Mouse (Mus musculus) MEL-GATA-1-ER (cell line): ENCODE results near the gene Aph1c.
"Not testable (repeated sequence)": the region's sequence is repeated elsewhere in the genome, so short reads cannot be mapped to it uniquely, and the experiment has no call there.

Experiments used
- DNase-seq: peaks from one replicate; pipeline ENCODE4 v3.0.0-alpha.2; 2012; ENCODE audit warnings: low read depth; ENCODE audit errors: extremely low read depth

Gene Aph1c

GRCm38 (mm10) chr9:66834318-66835096, at the start of gene Aph1c:
Gene Aph1c, minus strand, starts transcription at chr9:66834726.
- peak; percentile 93 for DNase-seq

DNA sequence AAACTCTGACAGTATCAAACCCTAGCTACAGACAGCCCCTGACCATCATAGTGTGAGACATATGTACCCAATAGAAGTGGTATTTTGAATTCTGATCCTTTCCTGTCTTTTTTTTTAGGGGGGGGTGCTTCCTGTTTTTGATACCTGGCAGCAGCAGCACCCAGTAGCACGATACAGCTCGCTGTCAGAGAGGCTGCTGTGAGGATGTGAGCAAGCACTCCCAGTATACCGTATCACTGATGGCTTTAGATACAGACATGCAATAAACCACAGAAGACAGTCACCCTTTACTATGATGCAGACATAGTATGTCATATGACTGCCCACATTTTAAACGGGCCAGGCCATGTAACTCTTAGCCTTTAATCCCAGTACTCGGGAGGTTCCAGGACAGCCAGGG, 49.0 kb upstream of the Aph1c start:
- DNase-seq, result no peak

- DNase-seq, result no peak
Observed at GRCm38 (mm10) chr9:66882406-66882821, 47.9 kb upstream of the Aph1c start.

GRCm38 (mm10) chr9:66881858-66882257, 47.3 kb upstream of the Aph1c start:
- no peak for DNase-seq

- DNase-seq, result no peak
Observed at GRCm38 (mm10) chr9:66880752-66881151, 46.2 kb upstream of the Aph1c start.

GRCm38 (mm10) chr9:66879486-66879885, 45.0 kb upstream of the Aph1c start:
- DNase-seq, result no peak

DNA sequence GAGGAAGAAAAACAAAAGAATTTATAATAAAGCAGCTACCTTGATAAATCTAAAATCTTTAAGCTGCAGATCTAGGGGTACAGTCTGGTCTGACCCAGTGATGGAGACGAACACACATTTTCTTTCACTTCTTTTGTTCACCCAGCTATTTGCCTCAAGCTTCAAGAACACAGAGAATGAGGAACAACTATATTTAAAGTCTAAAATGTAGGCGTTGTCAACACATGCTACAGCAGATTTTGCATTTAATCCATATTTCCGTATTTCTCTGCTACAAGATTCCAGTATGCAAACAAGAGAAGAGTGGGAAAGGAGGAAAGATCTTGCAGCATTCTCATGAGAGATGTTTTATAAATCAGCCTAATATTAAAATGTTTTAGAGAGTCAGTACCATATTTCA, 44.4 kb upstream of the Aph1c start:
- DNase-seq, result no peak

DNA sequence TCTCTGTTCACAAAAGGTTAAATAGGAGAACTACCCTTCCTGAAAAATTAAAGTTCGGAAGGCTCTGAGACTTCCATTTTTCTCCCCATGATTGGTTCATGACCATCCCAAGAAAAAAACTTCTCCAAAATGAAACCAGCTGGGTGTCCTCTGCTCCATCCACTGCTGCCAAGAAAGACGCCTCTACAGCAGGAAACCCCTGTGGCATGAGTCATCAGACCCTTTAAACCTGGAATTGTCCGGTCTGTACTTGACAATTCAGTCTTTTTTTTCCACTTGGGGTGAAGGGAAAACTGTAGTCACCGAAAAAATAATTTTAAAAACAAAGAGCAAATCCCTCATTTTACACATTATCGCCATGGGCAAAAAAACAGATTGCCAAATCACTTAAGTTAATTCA, 42.1 kb upstream of the Aph1c start:
- no peak for DNase-seq

DNA sequence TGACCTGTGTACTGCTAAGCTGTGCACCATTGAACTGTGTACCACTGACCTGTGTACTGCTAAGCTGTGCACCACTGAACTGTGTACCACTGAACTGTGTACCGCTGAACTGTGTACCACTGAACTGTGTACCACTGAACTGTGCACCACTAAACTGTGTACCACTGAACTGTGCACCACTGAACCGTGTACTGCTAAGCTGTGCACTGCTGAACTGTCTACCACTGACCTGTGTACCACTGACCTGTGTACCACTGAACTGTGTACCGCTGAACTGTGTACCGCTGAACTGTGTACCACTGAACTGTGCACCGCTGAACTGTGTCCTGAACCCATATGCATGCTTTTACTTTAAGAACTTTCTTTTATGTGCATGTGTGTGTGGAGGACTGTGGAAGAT, 39.8 kb upstream of the Aph1c start:
- DNase-seq, result no peak

DNA sequence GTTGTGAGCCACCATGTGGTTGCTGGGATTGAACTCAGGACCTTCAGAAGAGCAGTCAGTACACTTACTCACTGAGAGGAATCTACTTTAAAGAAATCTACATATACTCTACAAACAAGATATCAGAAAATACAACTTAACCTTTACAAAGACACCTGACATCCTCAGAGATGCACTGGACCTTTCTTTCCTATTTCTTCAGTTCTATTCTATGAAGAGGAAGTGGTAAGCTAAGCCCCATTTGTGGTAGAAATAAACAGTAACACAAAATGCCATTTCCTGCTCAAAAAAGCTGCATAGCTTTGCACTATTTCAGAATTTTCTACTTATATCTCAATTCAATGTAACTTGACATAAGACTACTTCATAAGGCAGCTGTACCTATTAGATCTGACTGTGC, 39.0 kb upstream of the Aph1c start:
- no peak for DNase-seq

DNA sequence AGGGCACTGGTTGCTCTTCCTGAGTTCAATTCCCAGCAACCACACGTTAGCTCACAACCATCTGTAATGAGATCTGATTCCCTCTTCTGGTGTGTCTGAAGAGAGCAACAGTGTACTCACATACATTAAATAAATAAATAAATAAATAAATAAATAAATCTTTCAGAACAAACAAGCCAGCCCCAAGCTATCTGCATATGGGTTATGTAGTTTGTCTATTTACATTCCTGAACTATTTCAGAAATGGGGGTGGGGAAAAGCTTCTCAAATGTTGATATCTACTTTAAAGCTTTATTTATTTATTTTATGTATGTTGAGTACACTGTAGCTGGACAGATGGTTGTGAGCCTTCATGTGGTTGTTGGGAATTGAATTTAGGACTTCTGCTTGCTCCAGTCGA, 38.5 kb upstream of the Aph1c start:
- DNase-seq, result not testable (repeated sequence)

GRCm38 (mm10) chr9:66872015-66872727, 37.6 kb upstream of the Aph1c start:
- no peak for DNase-seq

- no peak for DNase-seq
Observed at GRCm38 (mm10) chr9:66864708-66865107, 30.2 kb upstream of the Aph1c start.

DNA sequence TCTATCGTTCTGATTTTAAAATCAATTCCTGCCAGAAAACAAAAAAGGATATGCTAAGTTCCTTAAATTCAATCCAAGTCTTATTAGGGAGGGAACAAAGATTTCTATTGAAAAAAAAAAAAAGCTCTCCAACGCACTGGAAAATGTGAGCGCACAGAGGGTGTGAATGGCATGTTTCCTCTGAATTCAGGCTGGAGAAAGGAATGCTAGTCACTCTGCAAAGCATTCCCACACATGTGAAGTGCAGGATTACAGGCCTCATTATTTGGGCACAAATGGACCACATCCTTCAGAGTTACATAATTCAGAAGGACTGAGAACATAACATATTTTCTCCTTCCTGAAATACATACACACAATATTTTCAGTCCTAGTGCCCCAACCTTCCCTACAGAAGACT, 28.9 kb upstream of the Aph1c start:
- DNase-seq, result no peak

DNA sequence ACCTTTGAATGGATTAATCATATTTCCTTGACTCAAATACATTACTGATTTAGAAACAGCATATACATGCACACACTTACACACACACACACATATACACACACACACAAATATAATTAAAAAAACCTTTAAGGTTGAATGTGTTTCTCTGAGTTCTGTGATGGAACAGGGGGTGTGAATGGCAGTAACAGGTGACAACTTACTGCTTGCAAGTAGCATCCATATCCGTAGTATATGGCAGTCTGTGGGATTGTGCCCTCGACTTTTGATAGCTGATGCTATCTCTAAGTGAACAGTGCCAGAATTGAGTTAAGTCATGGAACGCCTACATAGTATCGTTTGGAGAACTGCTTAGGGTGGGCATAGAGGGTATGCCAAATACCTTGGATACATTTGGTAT, 27.7 kb upstream of the Aph1c start:
- DNase-seq, result no peak

- DNase-seq, result no peak
Observed at GRCm38 (mm10) chr9:66861104-66861767, 26.7 kb upstream of the Aph1c start.

DNA sequence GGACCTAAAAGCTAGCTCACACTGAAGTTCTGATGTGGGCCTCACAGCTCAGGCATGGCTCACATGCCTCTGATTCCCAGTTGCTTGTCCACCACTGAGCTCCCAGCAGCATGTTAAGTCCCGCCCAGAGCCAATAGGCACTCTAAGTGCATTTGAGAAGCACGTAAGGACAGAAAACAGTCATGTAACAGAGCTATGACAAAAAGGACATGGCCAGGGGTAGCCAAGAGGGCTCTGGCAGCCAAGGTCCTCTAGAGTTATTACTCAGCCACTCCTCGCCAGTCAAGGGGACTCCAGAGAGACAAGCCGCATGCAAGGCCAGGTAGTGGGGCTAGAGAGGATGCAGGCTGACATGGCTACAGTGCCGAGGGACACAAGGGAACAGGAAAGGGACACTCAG, 25.0 kb upstream of the Aph1c start:
- DNase-seq, result no peak

GRCm38 (mm10) chr9:66855865-66856264, 21.3 kb upstream of the Aph1c start:
- no peak for DNase-seq

GRCm38 (mm10) chr9:66852592-66852991, 18.1 kb upstream of the Aph1c start:
- no peak for DNase-seq

DNA sequence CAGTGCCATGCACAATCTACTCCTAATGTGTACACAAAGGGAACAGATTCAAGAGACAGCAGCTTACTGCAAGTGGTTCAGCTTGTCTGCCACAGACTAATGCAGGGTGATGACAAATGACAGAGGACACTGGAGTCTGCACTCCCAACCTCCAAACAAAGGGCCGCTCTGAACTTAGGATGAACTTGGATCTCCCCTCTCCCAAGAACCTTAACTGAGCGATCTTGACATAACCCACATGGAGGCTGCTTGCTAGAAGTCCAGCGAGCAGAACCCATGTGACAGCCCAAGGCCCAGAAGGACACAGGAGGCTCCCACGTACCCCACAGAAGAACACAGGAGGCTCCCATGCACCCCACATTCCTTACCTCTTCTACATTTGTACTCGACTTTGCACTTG, 16.4 kb upstream of the Aph1c start:
- DNase-seq, result no peak

DNA sequence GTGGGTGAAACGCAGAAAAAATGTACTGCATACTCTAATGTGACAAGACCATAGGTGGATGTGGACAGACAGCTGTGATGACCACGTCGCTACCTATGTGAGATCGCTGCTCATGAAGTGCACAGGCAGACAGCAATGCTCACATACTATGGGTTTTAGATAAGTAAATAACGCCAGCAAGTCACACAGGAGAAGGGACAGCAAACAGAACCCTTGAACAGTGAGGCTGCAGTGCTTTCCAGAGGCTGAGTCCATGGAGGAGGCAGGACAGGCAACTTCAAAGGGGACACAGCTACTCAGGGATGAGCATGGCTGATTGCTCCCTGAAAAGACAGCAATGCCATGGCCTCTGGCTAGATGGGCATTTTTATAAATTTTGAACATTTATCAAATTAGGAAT, 12.3 kb upstream of the Aph1c start:
- no peak for DNase-seq

DNA sequence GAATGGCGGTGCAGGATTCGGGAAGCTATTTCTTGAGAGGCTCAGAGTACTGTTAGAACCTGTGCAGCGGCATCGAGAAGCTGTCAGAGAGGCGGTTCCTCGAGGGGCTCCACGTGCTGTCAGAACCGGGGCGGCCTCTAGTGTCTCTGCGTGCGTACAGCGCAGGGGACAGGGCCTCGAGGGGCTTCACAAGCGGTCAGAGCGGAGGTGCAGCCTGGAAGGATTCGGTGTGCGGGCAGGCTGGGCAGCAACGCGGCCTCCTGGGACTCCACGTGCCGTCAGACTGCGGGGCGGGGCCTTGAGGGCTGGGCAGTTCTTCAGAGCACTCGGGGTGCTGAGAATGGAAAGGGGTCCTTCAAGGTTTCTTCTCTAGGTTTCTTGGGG, 563 bp upstream of the Aph1c start:
- DNase-seq, result no peak
